Mouse (Mus musculus) cerebellum, postnatal 25 days (tissue): ENCODE results near the gene Ndufs2.

ENCODE experiments used
- DNase-seq, 2 experiments: peaks; one replicate each; pipeline ENCODE4 v3.0.0; 2021; ENCODE audit warnings: mixed read lengths in 2 of 2

Ndufs2 gene

GRCm38 (mm10) chr1:171250680-171251593 is at the start of gene Ndufs2:
Gene Ndufs2, minus strand, starts transcription at chr1:171251388.
- peak in 1 of 2 experiments; percentile 30 for DNase-seq

- peak in 1 of 2 experiments; percentile 30 for DNase-seq
These were observed 47.0 kb upstream of the Ndufs2 start for GRCm38 (mm10) chr1:171298226-171298625.

- DNase-seq: no peak
These were observed 43.8 kb upstream of the Ndufs2 start for GRCm38 (mm10) chr1:171295063-171295402.

GRCm38 (mm10) chr1:171294298-171295062 is 43.3 kb upstream of the Ndufs2 start, which contains the start of gene Ufc1:
Gene Ufc1, minus strand, starts transcription at chr1:171295024.
- DNase-seq: peak; percentile 85 to 91

- no peak for DNase-seq
These were observed 42.7 kb upstream of the Ndufs2 start for GRCm38 (mm10) chr1:171293906-171294297.

- DNase-seq: no peak
These were observed 42.2 kb upstream of the Ndufs2 start for GRCm38 (mm10) chr1:171293351-171293750.

GRCm38 (mm10) chr1:171288328-171288727 is 37.1 kb upstream of the Ndufs2 start:
- no peak for DNase-seq

- DNase-seq: peak; percentile 94 to 96
These were observed 36.2 kb upstream of the Ndufs2 start, which contains the start of gene Usp21 for GRCm38 (mm10) chr1:171287136-171288081. Gene Usp21, minus strand, starts transcription at chr1:171287991.

- no peak for DNase-seq
These were observed 35.3 kb upstream of the Ndufs2 start for GRCm38 (mm10) chr1:171286517-171286916.

- no peak for DNase-seq
These were observed 34.1 kb upstream of the Ndufs2 start for GRCm38 (mm10) chr1:171285096-171285892.

GRCm38 (mm10) chr1:171284491-171284890 is 33.3 kb upstream of the Ndufs2 start:
- no peak for DNase-seq

- DNase-seq: peak in 1 of 2 experiments; percentile 5
These were observed 32.3 kb upstream of the Ndufs2 start for GRCm38 (mm10) chr1:171283188-171284160.

GRCm38 (mm10) chr1:171282086-171282805 is 31.1 kb upstream of the Ndufs2 start:
- peak in 1 of 2 experiments; percentile 8 for DNase-seq

- peak; percentile 83 to 86 for DNase-seq
These were observed 30.3 kb upstream of the Ndufs2 start for GRCm38 (mm10) chr1:171281528-171281923.

- DNase-seq: peak; percentile 92 to 94
These were observed 29.8 kb upstream of the Ndufs2 start, which contains the start of gene Ppox for GRCm38 (mm10) chr1:171280916-171281527. Gene Ppox, minus strand, starts transcription at chr1:171281186.

GRCm38 (mm10) chr1:171280250-171280915 is 29.2 kb upstream of the Ndufs2 start:
- DNase-seq: no peak

- DNase-seq: peak in 1 of 2 experiments; percentile 4
These were observed 28.5 kb upstream of the Ndufs2 start for GRCm38 (mm10) chr1:171279721-171280120.

- DNase-seq: peak in 1 of 2 experiments; percentile 5
These were observed 28.0 kb upstream of the Ndufs2 start for GRCm38 (mm10) chr1:171279012-171279705.
